Mouse (Mus musculus) liver, embryonic 15.5 days (tissue): ENCODE data around the gene Gab2. TPM values are rescaled to one million over a fixed set of nuclear protein-coding genes. Genes with fewer than 3 reads are reported as not detected.

ENCODE experiments used
- ATAC-seq: fragments of 200-750 bp; cut with Nextera tagmentation; 2 replicates; pipeline ENCODE4 v1.8.0; 2017; ENCODE audit warnings: moderate number of reproducible peaks, mild to moderate bottlenecking, moderate library complexity; ENCODE audit not compliant: insufficient read depth
- H3K27ac ChIP-seq: fragments of 300-500 bp; sonication (generic); replicated peaks from 2 replicates; pipeline ENCODE4 v1.5.1; 2015; ENCODE audit warnings: mild to moderate bottlenecking, inconsistent platforms
- H3K27me3 ChIP-seq: fragments of 300-500 bp; sonication (generic); 2 replicates; pipeline ENCODE4 v1.6.1; 2015; ENCODE audit warnings: mild to moderate bottlenecking, inconsistent platforms
- H3K36me3 ChIP-seq: fragments of 300-500 bp; sonication (generic); replicated peaks from 2 replicates; pipeline ENCODE4 v1.6.1; 2015; ENCODE audit warnings: moderate library complexity, mild to moderate bottlenecking, inconsistent platforms
- H3K4me1 ChIP-seq: fragments of 300-500 bp; sonication (generic); replicated peaks from 2 replicates; pipeline ENCODE4 v1.6.1; 2015; ENCODE audit warnings: inconsistent platforms
- H3K4me2 ChIP-seq: fragments of 300-500 bp; sonication (generic); 2 replicates; pipeline ENCODE4 v1.6.1; 2015; ENCODE audit warnings: moderate library complexity, mild to moderate bottlenecking, inconsistent platforms
- H3K4me3 ChIP-seq: fragments of 300-500 bp; sonication (generic); replicated peaks from 2 replicates; pipeline ENCODE4 v1.5.1; 2015; ENCODE audit warnings: mild to moderate bottlenecking, inconsistent platforms
- H3K9ac ChIP-seq: fragments of 300-500 bp; sonication (generic); 2 replicates; pipeline ENCODE4 v1.6.1; 2015; ENCODE audit warnings: moderate library complexity, mild to moderate bottlenecking, inconsistent platforms
- H3K9me3 ChIP-seq: fragments of 300-500 bp; sonication (generic); replicated peaks from 2 replicates; pipeline ENCODE4 v1.6.1; 2016; ENCODE audit warnings: inconsistent platforms
- WGBS: fragments of 180-500 bp; shearing (Covaris S2); methylation state at CpG from one replicate; pipeline ENCODE4 v1.1.7; 2015; ENCODE audit warnings: mixed read lengths; ENCODE audit not compliant: insufficient replicate concordance; 5-methylcytosine and 5-hydroxymethylcytosine counted together
- polyA plus RNA-seq: library from polyadenylated mRNA; unstranded; fragments of >200 nt; fragmentation: Nextera tagmentation; extraction: Ambion mirVana; gene quantifications from 2 replicates; pipeline ENCODE4 v1.2.1, GENCODE M21; 2015

The Gab2 gene
- polyA plus RNA-seq, 1 experiment from 2014 or later, result 1.9 TPM

DNA sequence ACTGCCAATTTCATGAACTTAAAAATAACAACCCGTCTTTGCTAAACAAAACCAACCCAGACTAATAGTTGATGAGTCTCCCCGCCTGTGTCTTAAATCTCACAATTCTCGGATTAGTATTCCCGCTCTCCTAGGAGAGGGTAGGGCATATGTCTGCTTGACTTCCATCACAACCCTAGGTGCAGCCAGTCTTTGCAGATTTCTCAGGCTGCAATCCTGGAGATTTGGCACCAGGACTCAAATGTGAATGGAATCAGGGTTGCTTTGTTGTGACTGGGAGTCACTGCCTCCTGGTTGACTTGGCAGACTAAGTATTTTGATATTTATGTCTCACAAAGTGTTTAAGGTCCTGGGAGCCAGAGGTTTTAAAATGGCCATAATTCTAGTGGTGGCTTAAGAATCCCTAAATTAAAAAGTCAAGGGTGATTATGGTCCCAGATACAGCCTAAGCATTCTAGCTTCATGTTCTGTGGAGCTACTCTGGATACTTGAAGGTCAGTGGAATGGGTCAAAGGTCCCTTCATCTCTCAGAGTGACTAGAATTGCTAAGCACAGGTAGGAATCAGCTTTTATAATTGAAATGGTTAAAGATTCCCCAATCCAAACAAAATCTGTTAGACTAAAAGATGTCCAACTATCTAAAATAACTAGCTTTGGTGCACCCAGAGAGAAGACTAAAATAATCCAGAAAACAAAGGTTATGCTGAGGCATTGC lies 1.6 kb upstream of the Gab2 start:
- 56% methylated on average over 4 of the region's 4 CpGs for WGBS
- Histone ChIP-seq H3K36me3 (no peaks in the 10 kb centered on the region), H3K4me1 (peaks cover 41% of the 10 kb centered on the region), H3K4me2 (no peak overlapping the region), H3K27me3 (no peaks in the 10 kb centered on the region), H3K4me3 (no peak overlapping the region), H3K9ac (no peak overlapping the region), H3K9me3 (no peaks in the 10 kb centered on the region), H3K27ac (no peak overlapping the region)
- no peak for ATAC-seq

- Histone ChIP-seq H3K27ac (peak overlapping the region; percentile 77), H3K4me2 (peak overlapping the region; percentile 98), H3K9me3 (no peaks in the 10 kb centered on the region), H3K36me3 (no peaks in the 10 kb centered on the region), H3K9ac (peak overlapping the region; percentile 87; the same call in 1 of the 2 replicates), H3K4me3 (peak overlapping the region; percentile 88), H3K27me3 (no peaks in the 10 kb centered on the region), H3K4me1 (peaks cover 44% of the 10 kb centered on the region)
- ATAC-seq, result no peak
- WGBS, result 45% methylated on average over 4 of the region's 4 CpGs
These were observed 655 bp upstream of the Gab2 start for GRCm38 (mm10) chr7:97080621-97081241.

- H3K9ac ChIP-seq, result peak overlapping the region; percentile 87
- WGBS, result under 1% methylated on average over 37 of the region's 38 CpGs
- peak overlapping the region; percentile 88 for H3K4me3 ChIP-seq
- no peaks in the 10 kb centered on the region for H3K9me3 ChIP-seq
- H3K36me3 ChIP-seq, result no peaks in the 10 kb centered on the region
- peak; percentile 43; the same call in 1 of the 2 replicates for ATAC-seq
- H3K27ac ChIP-seq, result peak overlapping the region; percentile 77
- peak overlapping the region; percentile 98 for H3K4me2 ChIP-seq
- peaks cover 44% of the 10 kb centered on the region for H3K4me1 ChIP-seq
- H3K27me3 ChIP-seq, result no peaks in the 10 kb centered on the region
These were observed 503 bp downstream of the Gab2 start for GRCm38 (mm10) chr7:97081959-97082218.

GRCm38 (mm10) chr7:97082219-97083101 lies 1.1 kb downstream of the Gab2 start:
- peaks cover 44% of the 10 kb centered on the region for H3K4me1 ChIP-seq
- peak overlapping the region; percentile 77 for H3K27ac ChIP-seq
- no peaks in the 10 kb centered on the region for H3K9me3 ChIP-seq
- no peaks in the 10 kb centered on the region for H3K36me3 ChIP-seq
- 1% methylated on average over 40 of the region's 40 CpGs for WGBS
- peak overlapping the region; percentile 87 for H3K9ac ChIP-seq
- peak overlapping the region; percentile 98 for H3K4me2 ChIP-seq
- H3K27me3 ChIP-seq, result no peaks in the 10 kb centered on the region
- peak overlapping the region; percentile 88 for H3K4me3 ChIP-seq
- ATAC-seq, result peak; percentile 19

- Histone ChIP-seq H3K9me3 (no peaks in the 10 kb centered on the region), H3K4me1 (peaks cover 44% of the 10 kb centered on the region), H3K4me2 (peak overlapping the region; percentile 98), H3K9ac (no peak overlapping the region), H3K27me3 (no peaks in the 10 kb centered on the region), H3K27ac (peak overlapping the region; percentile 77), H3K4me3 (peak overlapping the region; percentile 88; the same call in 1 of the 2 replicates), H3K36me3 (no peaks in the 10 kb centered on the region)
- no peak for ATAC-seq
- 75% methylated on average over 9 of the region's 9 CpGs for WGBS
These were observed 2.2 kb downstream of the Gab2 start for GRCm38 (mm10) chr7:97083579-97083978.

- Histone ChIP-seq H3K4me2 (no peak overlapping the region), H3K4me1 (peaks cover 43% of the 10 kb centered on the region), H3K27ac (no peak overlapping the region), H3K27me3 (no peaks in the 10 kb centered on the region), H3K4me3 (no peak overlapping the region), H3K9ac (no peak overlapping the region), H3K36me3 (no peaks in the 10 kb centered on the region), H3K9me3 (no peaks in the 10 kb centered on the region)
- ATAC-seq, result no peak
- WGBS, result 88% methylated on average over 1 of the region's 1 CpGs
These were observed 2.8 kb downstream of the Gab2 start for GRCm38 (mm10) chr7:97084181-97084580.

GRCm38 (mm10) chr7:97085291-97085690 lies 3.9 kb downstream of the Gab2 start:
- no peak overlapping the region for H3K4me3 ChIP-seq
- ATAC-seq, result no peak
- WGBS, result 10% methylated on average over 4 of the region's 4 CpGs
- H3K27me3 ChIP-seq, result no peaks in the 10 kb centered on the region
- H3K27ac ChIP-seq, result no peak overlapping the region
- peaks cover 41% of the 10 kb centered on the region for H3K4me1 ChIP-seq
- no peak overlapping the region for H3K9ac ChIP-seq
- no peak overlapping the region for H3K4me2 ChIP-seq
- no peaks in the 10 kb centered on the region for H3K36me3 ChIP-seq
- H3K9me3 ChIP-seq, result no peaks in the 10 kb centered on the region

- no peak overlapping the region for H3K4me2 ChIP-seq
- H3K27me3 ChIP-seq, result no peaks in the 10 kb centered on the region
- H3K9me3 ChIP-seq, result no peaks in the 10 kb centered on the region
- WGBS, result 44% methylated on average over 3 of the region's 3 CpGs
- no peaks in the 10 kb centered on the region; the same call in 1 of the 2 replicates for H3K4me1 ChIP-seq
- no peak overlapping the region for H3K4me3 ChIP-seq
- H3K36me3 ChIP-seq, result no peaks in the 10 kb centered on the region
- ATAC-seq, result no peak
- H3K9ac ChIP-seq, result no peak overlapping the region
- H3K27ac ChIP-seq, result no peak overlapping the region
These were observed 12.9 kb downstream of the Gab2 start for GRCm38 (mm10) chr7:97094241-97094640.

DNA sequence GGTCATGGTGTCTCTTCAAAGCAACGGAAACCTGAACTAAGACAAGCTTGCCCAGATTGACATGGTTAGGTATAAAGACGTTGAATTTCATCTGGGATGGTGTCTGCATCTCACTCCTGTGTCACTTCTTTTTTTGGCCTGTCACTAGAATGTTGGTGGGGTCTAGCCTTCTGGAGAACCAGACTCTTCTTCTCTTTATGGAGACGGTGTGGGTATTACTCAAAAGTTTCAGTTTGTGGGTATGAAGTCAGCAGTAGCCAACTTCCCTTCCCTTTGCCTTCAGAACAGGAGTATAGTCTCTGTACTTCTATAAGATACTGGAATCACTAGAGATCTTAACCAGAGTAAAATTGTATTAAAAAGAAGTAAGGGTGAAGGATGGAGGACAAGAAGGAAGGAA lies 26.7 kb downstream of the Gab2 start:
- 54% methylated on average over 3 of the region's 3 CpGs for WGBS
- ATAC-seq, result no peak
- H3K9me3 ChIP-seq, result no peaks in the 10 kb centered on the region

DNA sequence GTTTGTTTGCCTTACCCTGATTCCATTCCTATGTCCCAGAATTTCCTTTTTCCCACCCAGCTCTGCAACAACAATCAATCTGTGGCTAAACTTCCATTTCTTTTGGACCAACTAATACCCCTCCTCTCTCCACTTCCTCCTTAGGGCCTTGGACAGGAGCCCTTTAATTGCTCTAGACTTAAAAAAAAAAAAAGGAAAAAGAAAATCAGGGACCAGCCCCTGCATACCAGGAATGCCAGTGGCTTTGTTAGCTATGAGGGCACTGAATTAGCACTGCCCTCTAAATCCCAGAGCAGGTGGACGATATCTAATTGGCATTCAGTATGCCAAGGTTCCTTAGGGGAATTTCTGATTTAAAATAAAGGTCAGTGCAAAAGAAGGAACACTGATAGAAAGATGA lies 47.6 kb downstream of the Gab2 start:
- Histone ChIP-seq H3K27me3 (no peaks in the 10 kb centered on the region), H3K4me3 (no peak overlapping the region), H3K4me1 (no peaks in the 10 kb centered on the region), H3K36me3 (no peaks in the 10 kb centered on the region), H3K9me3 (no peaks in the 10 kb centered on the region), H3K9ac (no peak overlapping the region), H3K4me2 (no peak overlapping the region), H3K27ac (no peak overlapping the region)
- 61% methylated on average over 1 of the region's 1 CpGs for WGBS
- ATAC-seq, result no peak

More for the DNA sequence above, 26.7 kb downstream of the Gab2 start:
- no peak overlapping the region for H3K4me3 ChIP-seq
- no peaks in the 10 kb centered on the region; the same call in 1 of the 2 replicates for H3K4me1 ChIP-seq
- H3K4me2 ChIP-seq, result no peak overlapping the region
- H3K36me3 ChIP-seq, result no peaks in the 10 kb centered on the region
- no peak overlapping the region for H3K27ac ChIP-seq
- H3K9ac ChIP-seq, result no peak overlapping the region
- H3K27me3 ChIP-seq, result no peaks in the 10 kb centered on the region

GRCm38 (mm10) chr7:97136453-97136852 lies 55.1 kb downstream of the Gab2 start:
- no peak for ATAC-seq
- Histone ChIP-seq H3K36me3 (no peaks in the 10 kb centered on the region), H3K9ac (no peak overlapping the region), H3K4me2 (no peak overlapping the region), H3K9me3 (0 out of 2 replicates have a peak, but pooled peaks cover 2% of the 10 kb centered on the region), H3K4me3 (no peak overlapping the region), H3K4me1 (no peaks in the 10 kb centered on the region), H3K27me3 (no peaks in the 10 kb centered on the region), H3K27ac (no peak overlapping the region)
- WGBS, result 36% methylated on average over 3 of the region's 3 CpGs
